Mouse (Mus musculus) kidney, embryonic 16.5 days (tissue): ENCODE measurements around the gene Neu1. TPM values are rescaled to one million over a fixed set of nuclear protein-coding genes. Genes with fewer than 3 reads are reported as not detected.
A peak's percentile ranks its signal among the peaks of the same experiment; 100 is the strongest.

Experiments used
- ATAC-seq: fragments of 200-750 bp; cut with Nextera tagmentation; 2 replicates; pipeline ENCODE4 v1.8.0; 2017; ENCODE audit warnings: moderate TSS enrichment; ENCODE audit not compliant: low FRiP score, low TSS enrichment
- H3K27ac ChIP-seq: fragments of 300-500 bp; sonication (generic); 2 replicates; pipeline ENCODE4 v1.5.1; 2014; ENCODE audit warnings: low read length
- H3K27me3 ChIP-seq: fragments of 300-500 bp; sonication (generic); 2 replicates; pipeline ENCODE4 v1.6.1; 2014; ENCODE audit warnings: low read length, control low read depth, mixed read lengths; ENCODE audit not compliant: insufficient read depth
- H3K36me3 ChIP-seq: fragments of 300-500 bp; sonication (generic); 2 replicates; pipeline ENCODE4 v1.6.1; 2014; ENCODE audit warnings: low read length, control low read depth, mixed read lengths; ENCODE audit not compliant: insufficient read depth
- H3K4me1 ChIP-seq: fragments of 300-500 bp; sonication (generic); 2 replicates; pipeline ENCODE4 v1.6.1; 2014; ENCODE audit warnings: low read length, control low read depth, mixed read lengths; ENCODE audit not compliant: insufficient read depth
- H3K4me2 ChIP-seq: fragments of 300-500 bp; sonication (generic); replicated peaks from 2 replicates; pipeline ENCODE4 v1.6.1; 2014; ENCODE audit warnings: low read depth, low read length
- H3K4me3 ChIP-seq: fragments of 300-500 bp; sonication (generic); 2 replicates; pipeline ENCODE4 v1.5.1; 2014; ENCODE audit warnings: mild to moderate bottlenecking, low read length
- H3K9ac ChIP-seq: fragments of 300-500 bp; sonication (generic); replicated peaks from 2 replicates; pipeline ENCODE4 v1.6.1; 2014; ENCODE audit warnings: low read length
- H3K9me3 ChIP-seq: fragments of 300-500 bp; sonication (generic); 2 replicates; pipeline ENCODE4 v1.6.1; 2016; ENCODE audit warnings: low read length, control low read depth
- WGBS: fragments of 180-500 bp; shearing (Covaris S2); extraction: QIAGEN DNeasy Blood & Tissue Kit; methylation state at CpG from one replicate; pipeline ENCODE4 v1.1.7; 2014; 5-methylcytosine and 5-hydroxymethylcytosine counted together
- polyA plus RNA-seq: library from polyadenylated mRNA; unstranded; fragments of >200 nt; fragmentation: Nextera tagmentation; extraction: Ambion mirVana; gene quantifications from 2 replicates; pipeline ENCODE4 v1.2.1, GENCODE M21; 2015

Gene Neu1
- 50.0 and 54.1 TPM in 2 replicates for polyA plus RNA-seq

DNA sequence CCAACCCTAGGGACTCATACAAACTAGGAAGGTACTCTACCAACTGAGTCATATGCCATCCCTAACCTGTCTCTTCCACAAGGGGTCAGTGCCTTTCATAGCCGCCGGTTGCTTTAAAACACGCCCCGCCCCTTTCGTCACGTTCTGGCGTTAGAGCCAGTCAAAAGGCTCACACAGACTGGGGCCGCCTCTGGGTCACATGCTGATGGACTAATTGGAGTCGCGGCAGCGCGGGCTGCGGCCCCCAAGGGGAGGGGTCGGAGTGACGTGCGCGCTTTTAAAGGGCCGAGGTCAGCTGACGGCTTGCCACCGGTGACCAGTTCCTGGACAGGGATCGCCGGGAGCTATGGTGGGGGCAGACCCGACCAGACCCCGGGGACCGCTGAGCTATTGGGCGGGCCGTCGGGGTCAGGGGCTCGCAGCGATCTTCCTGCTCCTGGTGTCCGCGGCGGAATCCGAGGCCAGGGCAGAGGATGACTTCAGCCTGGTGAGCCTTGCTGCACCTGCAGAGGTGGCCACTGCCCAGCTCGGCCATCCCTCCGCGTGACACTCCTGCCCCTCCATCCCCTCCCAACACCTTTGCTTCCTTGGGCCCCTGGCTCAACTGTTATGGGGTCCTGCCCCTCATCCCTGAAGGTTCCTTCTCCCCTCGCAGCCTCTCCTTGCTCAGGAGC lies at the start of gene Neu1:
Gene Neu1, plus strand, starts transcription at position 193 of the 674 bp plus-strand sequence.
- H3K9ac ChIP-seq, result peak within 1 kb of the TSS; percentile 83
- peaks cover 14% of the 10 kb centered on the region for H3K4me1 ChIP-seq
- H3K9me3 ChIP-seq, result no peaks in the 10 kb centered on the region
- H3K4me3 ChIP-seq, result peak within 1 kb of the TSS; percentile 76
- WGBS, result under 1% methylated on average over 38 of the region's 38 CpGs
- ATAC-seq, result peak; percentile 98
- H3K27me3 ChIP-seq, result no peaks in the 10 kb centered on the region
- peak within 1 kb of the TSS; percentile 74 for H3K4me2 ChIP-seq
- peak within 1 kb of the TSS; percentile 57 for H3K27ac ChIP-seq
- no peaks in the 10 kb centered on the region for H3K36me3 ChIP-seq

GRCm38 (mm10) chr17:34881683-34882310 lies 49.3 kb upstream of the Neu1 start, which contains the start of gene Gm20547:
TSS of gene Gm20547 (minus strand) at chr17:34882042.
- Histone ChIP-seq H3K4me1 (peaks cover 6% of the 10 kb centered on the region), H3K9me3 (no peaks in the 10 kb centered on the region), H3K27ac (no peak within 1 kb of the TSS), H3K4me2 (peak within 1 kb of the TSS; percentile 22), H3K27me3 (no peaks in the 10 kb centered on the region), H3K4me3 (no peak within 1 kb of the TSS), H3K9ac (0 out of 2 replicates have a peak within 1 kb of the TSS, but pooled peaks have one; percentile 1), H3K36me3 (no peaks in the 10 kb centered on the region)
- ATAC-seq, result no peak
- 8% methylated on average over 15 of the region's 15 CpGs for WGBS

- no peaks in the 10 kb centered on the region for H3K9me3 ChIP-seq
- no peaks in the 10 kb centered on the region for H3K36me3 ChIP-seq
- WGBS, result 62% methylated on average over 3 of the region's 3 CpGs
- H3K27ac ChIP-seq, result no peak overlapping the region
- no peak for ATAC-seq
- H3K4me3 ChIP-seq, result no peak overlapping the region
- peaks cover 6% of the 10 kb centered on the region for H3K4me1 ChIP-seq
- H3K27me3 ChIP-seq, result no peaks in the 10 kb centered on the region
- no peak overlapping the region for H3K9ac ChIP-seq
- no peak overlapping the region for H3K4me2 ChIP-seq
These were observed 47.7 kb upstream of the Neu1 start for GRCm38 (mm10) chr17:34883332-34883731.

DNA sequence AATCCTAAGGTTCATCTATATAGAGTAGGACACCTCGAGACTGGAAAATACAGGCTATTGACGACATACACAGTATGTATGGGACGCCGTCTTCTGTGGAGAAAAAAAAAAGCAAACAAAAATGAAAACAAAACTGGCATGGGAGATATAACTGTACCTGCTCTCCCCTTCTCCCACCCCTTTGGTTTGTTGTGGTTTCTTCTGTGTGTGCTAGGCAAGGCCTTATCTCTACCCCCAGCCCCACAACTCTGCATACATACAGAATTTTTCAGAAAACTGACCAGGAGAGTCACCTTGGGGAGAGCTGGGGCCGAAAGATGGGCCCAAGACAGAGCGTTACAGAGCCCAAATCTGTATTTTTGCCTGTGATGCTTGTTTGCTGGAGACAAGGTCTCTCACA lies 46.3 kb upstream of the Neu1 start:
- Histone ChIP-seq H3K4me2 (no peak overlapping the region), H3K9ac (no peak overlapping the region), H3K9me3 (no peaks in the 10 kb centered on the region), H3K36me3 (no peaks in the 10 kb centered on the region), H3K4me3 (no peak overlapping the region), H3K27me3 (no peaks in the 10 kb centered on the region), H3K4me1 (peaks cover 6% of the 10 kb centered on the region), H3K27ac (no peak overlapping the region)
- ATAC-seq, result no peak
- 90% methylated on average over 6 of the region's 6 CpGs for WGBS

- peaks cover 6% of the 10 kb centered on the region for H3K4me1 ChIP-seq
- H3K27me3 ChIP-seq, result no peaks in the 10 kb centered on the region
- WGBS, result 74% methylated on average over 3 of the region's 3 CpGs
- no peak for ATAC-seq
- H3K4me2 ChIP-seq, result no peak overlapping the region
- no peaks in the 10 kb centered on the region for H3K9me3 ChIP-seq
- H3K36me3 ChIP-seq, result no peaks in the 10 kb centered on the region
- H3K4me3 ChIP-seq, result no peak overlapping the region
- no peak overlapping the region for H3K27ac ChIP-seq
- H3K9ac ChIP-seq, result no peak overlapping the region
These were observed 45.4 kb upstream of the Neu1 start for GRCm38 (mm10) chr17:34885615-34886014.

DNA sequence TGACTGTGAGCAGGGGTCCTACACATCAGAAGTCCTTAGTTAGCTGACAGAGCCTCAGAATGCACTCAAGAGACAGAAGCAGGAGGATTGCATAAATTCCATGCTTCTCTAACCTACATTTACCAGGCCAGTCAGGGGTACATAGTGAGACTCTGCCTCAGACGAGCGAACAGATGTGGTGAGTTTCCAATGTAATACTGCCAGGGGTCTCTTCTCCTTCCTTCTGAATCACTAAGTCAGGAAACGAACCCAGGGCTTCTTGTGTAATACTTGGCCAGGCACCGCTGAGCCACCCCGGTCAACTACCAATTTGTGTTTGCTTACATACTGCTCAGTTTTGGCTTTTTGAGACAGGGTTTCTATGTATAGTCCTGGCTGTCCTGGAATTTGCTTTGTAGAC lies 43.1 kb upstream of the Neu1 start:
- 83% methylated on average over 5 of the region's 5 CpGs for WGBS
- no peak overlapping the region for H3K4me2 ChIP-seq

DNA sequence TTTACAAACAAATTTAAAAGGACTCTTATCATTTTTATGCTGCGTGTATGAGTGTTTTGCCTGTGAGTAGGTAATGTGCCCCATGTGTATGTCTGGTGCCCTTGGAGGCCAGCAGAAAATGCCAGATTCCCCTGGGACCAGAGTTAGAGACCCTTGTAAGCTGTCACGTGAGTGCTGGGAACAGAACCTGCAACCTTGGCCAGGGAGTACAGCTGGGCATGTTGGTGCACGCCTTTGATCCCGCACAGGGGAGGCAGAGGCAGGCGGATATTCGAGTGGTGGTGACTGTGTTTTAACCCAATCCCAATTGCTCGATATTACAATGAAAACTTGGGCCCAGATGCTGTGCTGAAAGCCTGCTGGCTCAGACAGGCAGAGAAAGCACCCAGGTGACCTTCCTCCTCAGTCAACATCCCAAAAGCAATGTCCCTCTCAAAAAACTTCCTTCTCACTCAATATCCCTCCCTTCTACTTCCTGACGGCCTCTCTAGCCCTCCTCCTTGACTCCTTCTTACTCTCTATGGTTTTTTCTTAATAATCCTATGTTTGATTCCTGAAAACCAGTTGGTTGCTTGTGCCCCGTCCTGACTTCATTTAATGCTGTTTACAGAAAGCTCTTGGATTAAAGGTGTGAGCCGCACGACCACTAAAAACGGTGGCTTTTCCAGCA lies 40.8 kb upstream of the Neu1 start:
- H3K36me3 ChIP-seq, result no peaks in the 10 kb centered on the region
- no peak overlapping the region for H3K4me2 ChIP-seq
- peaks cover 7% of the 10 kb centered on the region for H3K4me1 ChIP-seq
- H3K27me3 ChIP-seq, result no peaks in the 10 kb centered on the region
- ATAC-seq, result no peak
- H3K4me3 ChIP-seq, result no peak overlapping the region
- H3K9me3 ChIP-seq, result no peaks in the 10 kb centered on the region
- H3K9ac ChIP-seq, result no peak overlapping the region
- H3K27ac ChIP-seq, result no peak overlapping the region
- WGBS, result 80% methylated on average over 12 of the region's 12 CpGs

More for the DNA sequence above, 43.1 kb upstream of the Neu1 start:
- H3K9me3 ChIP-seq, result no peaks in the 10 kb centered on the region
- H3K27me3 ChIP-seq, result no peaks in the 10 kb centered on the region
- ATAC-seq, result no peak
- H3K36me3 ChIP-seq, result no peaks in the 10 kb centered on the region
- H3K4me1 ChIP-seq, result no peaks in the 10 kb centered on the region
- H3K4me3 ChIP-seq, result no peak overlapping the region
- H3K27ac ChIP-seq, result no peak overlapping the region
- H3K9ac ChIP-seq, result no peak overlapping the region

GRCm38 (mm10) chr17:34891377-34891776 lies 39.7 kb upstream of the Neu1 start:
- Histone ChIP-seq H3K4me2 (no peak overlapping the region), H3K27me3 (no peaks in the 10 kb centered on the region), H3K27ac (no peak overlapping the region), H3K9me3 (no peaks in the 10 kb centered on the region), H3K4me3 (no peak overlapping the region), H3K36me3 (peaks cover 6% of the 10 kb centered on the region), H3K9ac (no peak overlapping the region), H3K4me1 (peaks cover 19% of the 10 kb centered on the region)
- ATAC-seq, result no peak
- 94% methylated on average over 2 of the region's 2 CpGs for WGBS

DNA sequence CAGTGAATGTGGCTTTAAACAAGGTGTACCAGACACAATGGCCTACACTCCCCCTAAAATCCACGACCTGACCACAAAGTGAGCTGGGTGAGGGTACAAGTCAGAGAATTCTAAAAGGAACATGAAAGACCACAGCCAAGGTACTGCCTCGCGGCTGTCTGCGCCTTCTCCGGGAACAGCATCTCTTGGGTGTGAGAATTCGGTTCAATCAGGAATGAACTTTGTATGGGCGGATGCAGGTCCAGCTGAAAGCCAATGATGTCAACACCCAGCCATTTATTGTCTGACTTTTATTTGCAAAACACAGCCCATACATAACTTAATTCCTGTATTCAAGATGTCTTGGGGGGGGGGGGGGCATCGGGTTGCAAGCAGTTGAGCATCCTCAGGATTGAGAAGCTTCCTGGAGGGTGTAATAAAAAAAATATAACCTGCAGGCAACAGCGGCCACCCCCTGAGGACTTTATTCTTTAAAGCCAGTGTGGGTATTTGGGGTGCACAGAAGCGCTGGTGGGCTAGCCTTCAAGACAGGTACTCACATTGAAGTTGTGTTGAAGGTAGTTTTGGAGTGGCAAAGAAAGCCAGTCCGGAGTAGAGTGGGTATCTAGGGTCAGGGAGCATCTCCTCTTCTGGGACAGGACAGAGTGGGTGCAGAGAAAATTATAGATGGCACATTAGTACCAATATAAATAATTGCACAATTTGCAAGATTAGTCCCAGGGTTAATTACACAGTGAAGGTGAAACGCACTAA lies 37.8 kb upstream of the Neu1 start:
- peak overlapping the region; percentile 66; the same call in 1 of the 2 replicates for H3K9ac ChIP-seq
- no peaks in the 10 kb centered on the region for H3K27me3 ChIP-seq
- WGBS, result 77% methylated on average over 12 of the region's 12 CpGs
- no peaks in the 10 kb centered on the region for H3K9me3 ChIP-seq
- peak overlapping the region; percentile 92 for H3K4me2 ChIP-seq
- H3K4me1 ChIP-seq, result peaks cover 33% of the 10 kb centered on the region
- no peak overlapping the region for H3K4me3 ChIP-seq
- H3K36me3 ChIP-seq, result peaks cover 9% of the 10 kb centered on the region
- peak overlapping the region; percentile 86 for H3K27ac ChIP-seq
- no peak for ATAC-seq
